Mouse (Mus musculus) midbrain, embryonic 11.5 days (tissue): ENCODE measurements around the gene Adgra3. TPM values are rescaled to one million over a fixed set of nuclear protein-coding genes. Genes with fewer than 3 reads are reported as not detected.

ENCODE experiments used
- ATAC-seq: fragments of 200-750 bp; cut with Nextera tagmentation; 2 replicates; pipeline ENCODE4 v1.8.0; 2017; ENCODE audit warnings: moderate TSS enrichment, moderate library complexity; ENCODE audit not compliant: low FRiP score
- DNase-seq: peaks from one replicate; pipeline ENCODE4 v3.0.0; 2015; ENCODE audit warnings: low spot score; ENCODE audit errors: missing footprints
- H3K27ac ChIP-seq: fragments of 300-500 bp; sonication (generic); 2 replicates; pipeline ENCODE4 v1.5.1; 2014; ENCODE audit warnings: low read depth, low read length
- H3K27me3 ChIP-seq: fragments of 300-500 bp; sonication (generic); 2 replicates; pipeline ENCODE4 v1.6.1; 2014; ENCODE audit warnings: mild to moderate bottlenecking, low read length, moderate library complexity, mixed read lengths; ENCODE audit not compliant: control insufficient read depth, insufficient read depth
- H3K36me3 ChIP-seq: fragments of 300-500 bp; sonication (generic); 2 replicates; pipeline ENCODE4 v1.6.1; 2014; ENCODE audit warnings: mild to moderate bottlenecking, low read length, moderate library complexity, mixed read lengths; ENCODE audit not compliant: control insufficient read depth, insufficient read depth
- H3K4me1 ChIP-seq: fragments of 300-500 bp; sonication (generic); 2 replicates; pipeline ENCODE4 v1.6.1; 2014; ENCODE audit warnings: low read length; ENCODE audit not compliant: control insufficient read depth, insufficient read depth
- H3K4me2 ChIP-seq: fragments of 300-500 bp; sonication (generic); 2 replicates; pipeline ENCODE4 v1.6.1; 2014; ENCODE audit warnings: mild to moderate bottlenecking, moderate library complexity
- H3K4me3 ChIP-seq: fragments of 300-500 bp; sonication (generic); 2 replicates; pipeline ENCODE4 v1.5.1; 2014; ENCODE audit warnings: low read depth, low read length
- H3K9ac ChIP-seq: fragments of 300-500 bp; sonication (generic); 2 replicates; pipeline ENCODE4 v1.6.1; 2014; ENCODE audit warnings: low read length
- H3K9me3 ChIP-seq: fragments of 300-500 bp; sonication (generic); 2 replicates; pipeline ENCODE4 v1.6.1; 2016; ENCODE audit warnings: low read length; ENCODE audit not compliant: control insufficient read depth
- WGBS: fragments of 180-500 bp; shearing (Covaris S2); extraction: QIAGEN DNeasy Blood & Tissue Kit; methylation state at CpG from one replicate; pipeline ENCODE4 v1.1.7; 2014; 5-methylcytosine and 5-hydroxymethylcytosine counted together
- polyA plus RNA-seq: library from polyadenylated mRNA; unstranded; fragments of >200 nt; fragmentation: Nextera tagmentation; extraction: Ambion mirVana; gene quantifications from 2 replicates; pipeline ENCODE4 v1.2.1, GENCODE M21; 2014

Adgra3 gene
- 37.3 and 41.2 TPM in 2 replicates for polyA plus RNA-seq

GRCm38 (mm10) chr5:50058421-50059286 lies at the start of gene Adgra3:
Gene Adgra3, minus strand, starts transcription at chr5:50059006.
- Histone ChIP-seq H3K27me3 (no peaks in the 10 kb centered on the region), H3K27ac (peak within 1 kb of the TSS; percentile 79), H3K4me1 (peaks cover 13% of the 10 kb centered on the region), H3K9me3 (no peaks in the 10 kb centered on the region), H3K9ac (peak within 1 kb of the TSS; percentile 99), H3K4me3 (peak within 1 kb of the TSS; percentile 91), H3K36me3 (no peaks in the 10 kb centered on the region), H3K4me2 (peak within 1 kb of the TSS; percentile 56)
- under 1% methylated on average over 83 of the region's 113 CpGs for WGBS
- DNase-seq (peak; percentile 97), ATAC-seq (peak; percentile 94)

GRCm38 (mm10) chr5:50083441-50083840 lies 24.6 kb upstream of the Adgra3 start:
- Histone ChIP-seq H3K4me2 (no peak overlapping the region), H3K9me3 (no peaks in the 10 kb centered on the region), H3K27ac (no peak overlapping the region), H3K36me3 (no peaks in the 10 kb centered on the region), H3K9ac (no peak overlapping the region), H3K4me1 (no peaks in the 10 kb centered on the region), H3K4me3 (no peak overlapping the region), H3K27me3 (no peaks in the 10 kb centered on the region)
- peak; percentile 68 for DNase-seq
- no peak for ATAC-seq
- 82% methylated on average over 1 of the region's 1 CpGs for WGBS

GRCm38 (mm10) chr5:50074245-50074644 lies 15.4 kb upstream of the Adgra3 start:
- Histone ChIP-seq H3K27ac (no peak overlapping the region), H3K9ac (no peak overlapping the region), H3K9me3 (no peaks in the 10 kb centered on the region), H3K4me3 (no peak overlapping the region), H3K36me3 (no peaks in the 10 kb centered on the region), H3K4me2 (no peak overlapping the region), H3K27me3 (no peaks in the 10 kb centered on the region), H3K4me1 (no peaks in the 10 kb centered on the region)
- ATAC-seq (no peak), DNase-seq (peak; percentile 35)

- Histone ChIP-seq H3K4me1 (no peaks in the 10 kb centered on the region; the same call in 1 of the 2 replicates), H3K9ac (no peak overlapping the region), H3K4me2 (no peak overlapping the region), H3K27me3 (no peaks in the 10 kb centered on the region), H3K36me3 (no peaks in the 10 kb centered on the region), H3K4me3 (no peak overlapping the region), H3K9me3 (no peaks in the 10 kb centered on the region), H3K27ac (no peak overlapping the region)
- WGBS, result 82% methylated on average over 3 of the region's 3 CpGs
- no peak for DNase-seq
- no peak for ATAC-seq
These were observed 5.4 kb upstream of the Adgra3 start for GRCm38 (mm10) chr5:50064236-50064635.

GRCm38 (mm10) chr5:50059586-50059985 lies 780 bp upstream of the Adgra3 start:
- H3K36me3 ChIP-seq, result no peaks in the 10 kb centered on the region
- no peak overlapping the region for H3K9ac ChIP-seq
- peaks cover 13% of the 10 kb centered on the region for H3K4me1 ChIP-seq
- DNase-seq (peak; percentile 82), ATAC-seq (no peak)
- no peak overlapping the region for H3K4me3 ChIP-seq
- H3K4me2 ChIP-seq, result no peak overlapping the region; the same call in 1 of the 2 replicates
- 92% methylated on average over 7 of the region's 7 CpGs for WGBS
- H3K9me3 ChIP-seq, result no peaks in the 10 kb centered on the region
- no peaks in the 10 kb centered on the region for H3K27me3 ChIP-seq
- no peak overlapping the region for H3K27ac ChIP-seq

- Histone ChIP-seq H3K4me1 (peaks cover 13% of the 10 kb centered on the region), H3K27ac (peak overlapping the region; percentile 79; the same call in 1 of the 2 replicates), H3K36me3 (no peaks in the 10 kb centered on the region), H3K4me3 (peak overlapping the region; percentile 91), H3K4me2 (peak overlapping the region; percentile 56), H3K9me3 (no peaks in the 10 kb centered on the region), H3K9ac (peak overlapping the region; percentile 99), H3K27me3 (no peaks in the 10 kb centered on the region)
- DNase-seq, result peak; percentile 97
- 2% methylated on average over 26 of the region's 26 CpGs for WGBS
- no peak; the same call in 1 of the 2 replicates for ATAC-seq
These were observed 990 bp downstream of the Adgra3 start for GRCm38 (mm10) chr5:50057612-50058420.

- H3K27me3 ChIP-seq, result no peaks in the 10 kb centered on the region
- ATAC-seq (no peak), DNase-seq (peak; percentile 78)
- 84% methylated on average over 4 of the region's 4 CpGs for WGBS
- H3K4me2 ChIP-seq, result no peak overlapping the region
- H3K36me3 ChIP-seq, result no peaks in the 10 kb centered on the region
- H3K9me3 ChIP-seq, result no peaks in the 10 kb centered on the region
- no peak overlapping the region for H3K4me3 ChIP-seq
- peaks cover 39% of the 10 kb centered on the region for H3K4me1 ChIP-seq
- H3K9ac ChIP-seq, result no peak overlapping the region
- H3K27ac ChIP-seq, result no peak overlapping the region
These were observed 6.3 kb downstream of the Adgra3 start for GRCm38 (mm10) chr5:50052456-50052855.

- Histone ChIP-seq H3K4me2 (no peak overlapping the region), H3K27ac (peak overlapping the region; percentile 9; the same call in 1 of the 2 replicates), H3K4me1 (peaks cover 28% of the 10 kb centered on the region), H3K9ac (0 out of 2 replicates have a peak overlapping the region, but pooled peaks have one; percentile 38), H3K4me3 (no peak overlapping the region), H3K27me3 (no peaks in the 10 kb centered on the region), H3K9me3 (no peaks in the 10 kb centered on the region), H3K36me3 (no peaks in the 10 kb centered on the region)
- DNase-seq (peak; percentile 89), ATAC-seq (peak; percentile 60)
- 36% methylated on average over 21 of the region's 21 CpGs for WGBS
These were observed 8.0 kb downstream of the Adgra3 start for GRCm38 (mm10) chr5:50050668-50051425.
